ENCODE assay signal across 7 mouse cellular contexts in genomic region chr2:168025174-168025573, GRCm38 (mm10). TPM values are rescaled to one million over a fixed set of nuclear protein-coding genes. Genes with fewer than 3 reads are reported as not detected.
DNase-seq lines count a peak whose midpoint lies in the region; ATAC-seq lines count a peak whose summit lies in the region.

No protein-coding gene starts in this region.

- no peaks in the 10 kb centered on the region for H3K27me3 ChIP-seq in forebrain, embryonic 12.5 days

- H3K4me3 ChIP-seq in forebrain, embryonic 12.5 days (replicated peaks) = no peak overlapping the region

- no peaks in the 10 kb centered on the region for H3K36me3 ChIP-seq in forebrain, embryonic 12.5 days (replicated peaks)

- peak; percentile 62 for DNase-seq in gastrocnemius, postnatal 10 days
- DNase-seq in kidney, postnatal 36 days = peak; percentile 65 to 71
- DNase-seq in lung, postnatal 14 days = peak; percentile 73
- no peak for DNase-seq in MN1 (ENCODE audit: low spot score)
- no peak for DNase-seq in embryo, embryonic 10.5 days (ENCODE audit: low spot score)

- H3K9ac ChIP-seq in forebrain, embryonic 12.5 days = no peak overlapping the region

- no peaks in the 10 kb centered on the region for H3K4me1 ChIP-seq in forebrain, embryonic 12.5 days

- H3K9me3 ChIP-seq in forebrain, embryonic 12.5 days = no peaks in the 10 kb centered on the region; the same call in 1 of the 2 replicates

- ATAC-seq in frontal cortex, adult (ENCODE audit: low TSS enrichment) = peak; percentile 78
- no peak for ATAC-seq in forebrain, embryonic 12.5 days (ENCODE audit: low FRiP score)

- WGBS in forebrain, embryonic 12.5 days = 64% methylated on average over 12 of the region's 12 CpGs

- H3K4me2 ChIP-seq in forebrain, embryonic 12.5 days = no peak overlapping the region

- no peak overlapping the region for H3K27ac ChIP-seq in forebrain, embryonic 12.5 days

RNA-seq across cellular contexts. Expression of gene Ripor3, which starts 14.8 kb away (rescaled TPM):
- 1 to 10 TPM; 3.5 to 5.8 TPM for total RNA-seq in gastrocnemius, postnatal 10 days (2021)
- polyA plus RNA-seq in forebrain, embryonic 12.5 days (2016; fragmentation: Nextera tagmentation; extraction: Ambion mirVana) = 0.24 and 0.82 TPM in 2 replicates

RNA-seq across cellular contexts. Expression of gene Pard6b, which starts 55.6 kb away (rescaled TPM):
- total RNA-seq in gastrocnemius, postnatal 10 days (2021) = under 1 TPM; 0.85 to 0.93 TPM
- 11.4 and 13.5 TPM in 2 replicates for polyA plus RNA-seq in forebrain, embryonic 12.5 days (2016; fragmentation: Nextera tagmentation; extraction: Ambion mirVana)

Comparison
In these comparisons a context has a peak if more than half of its experiments do, and no peak if none do; other contexts are left out.
1. DNase-seq: peak in gastrocnemius, postnatal 10 days (single experiment), kidney, postnatal 36 days (2 of 2) and lung, postnatal 14 days (single experiment); none in MN1 (single experiment) and embryo, embryonic 10.5 days (single experiment).